ENCODE assay signal across 10 mouse cellular contexts in the genomic region with DNA sequence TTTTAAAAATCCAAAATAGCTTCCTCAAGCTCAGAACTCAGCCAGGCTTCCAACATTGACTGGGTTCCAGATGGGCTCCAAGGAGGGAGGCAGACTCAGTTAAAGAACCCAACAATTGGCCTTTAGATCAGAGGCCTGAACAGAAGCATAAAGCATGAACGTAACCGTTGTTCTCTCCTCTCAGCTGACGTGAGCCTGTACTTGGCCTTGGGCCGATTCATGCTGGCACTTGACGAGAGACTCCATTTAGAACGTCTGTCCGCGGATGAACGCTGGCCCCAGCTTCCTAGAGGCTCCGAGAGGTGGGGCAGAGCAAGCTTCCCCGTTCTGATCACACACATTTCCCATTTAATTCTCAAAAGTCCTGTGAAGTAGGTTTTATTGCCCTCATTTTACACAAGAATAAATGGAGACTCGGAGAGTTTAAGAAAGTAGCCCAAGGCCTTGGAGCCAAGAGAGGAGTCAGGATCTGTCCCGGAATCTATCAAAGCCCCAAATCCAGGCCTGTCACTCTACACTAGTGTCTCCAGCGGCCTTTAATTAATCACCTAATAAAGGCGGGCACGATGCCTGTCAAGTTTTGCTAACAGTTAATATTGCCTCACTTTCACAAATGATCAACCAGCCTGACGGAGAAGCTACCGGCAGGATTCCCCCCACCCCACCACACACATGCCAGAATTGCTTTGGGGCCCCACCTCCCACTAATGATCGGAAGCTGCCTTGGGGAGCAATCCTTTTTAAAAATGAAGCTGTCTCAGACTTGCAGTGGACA. TPM values are rescaled to one million over a fixed set of nuclear protein-coding genes. Genes with fewer than 3 reads are reported as not detected.
DNase-seq lines count a peak whose midpoint lies in the region; ATAC-seq lines count a peak whose summit lies in the region.
"Had no signal": no experiment of that assay in that cellular context is flagged by ENCODE, and none has a peak within 500 bp of the region (broad histone marks: within the 10 kb centered on the region; RNA-seq: fewer than 3 reads in every experiment).

No protein-coding gene starts in this region.

- no peaks in the 10 kb centered on the region for H3K27me3 ChIP-seq in heart, embryonic 14.5 days (ENCODE audit: control insufficient read depth, insufficient read depth, low read length)
- no peaks in the 10 kb centered on the region for H3K27me3 ChIP-seq in intestine, embryonic 15.5 days (replicated peaks)

- no peaks in the 10 kb centered on the region for H3K9me3 ChIP-seq in heart, embryonic 14.5 days (ENCODE audit: control insufficient read depth, low read length)
- no peaks in the 10 kb centered on the region for H3K9me3 ChIP-seq in intestine, embryonic 15.5 days

- peaks cover 11 to 25% of the 10 kb centered on the region in 2 experiments for H3K4me1 ChIP-seq in heart, embryonic 14.5 days (ENCODE audit: control insufficient read depth in 2 of 2, insufficient read depth in 2 of 2, low read length in 2 of 2)
- H3K4me1 ChIP-seq in intestine, embryonic 15.5 days (replicated peaks), result peaks cover 13% of the 10 kb centered on the region

- H3K9ac ChIP-seq in heart, embryonic 14.5 days (ENCODE audit: low read length), result no peak overlapping the region
- no peak overlapping the region for H3K9ac ChIP-seq in intestine, embryonic 15.5 days

- no peak overlapping the region for H3K4me3 ChIP-seq in heart, embryonic 14.5 days (ENCODE audit: control insufficient read depth in 1 of 2, insufficient read depth in 1 of 2, low read depth in 1 of 2, low read length in 2 of 2)
- H3K4me3 ChIP-seq in intestine, embryonic 15.5 days (replicated peaks), result no peak overlapping the region

- DNase-seq in kidney, adult 18-20 months, result peak; percentile 53
- no peak for DNase-seq in kidney, postnatal 10 days
- DNase-seq in cerebellum, adult 8-10 months, result peak; percentile 22
- peak; percentile 11 to 25 for DNase-seq in left cerebral cortex, adult 18-20 months (ENCODE audit: low spot score in 2 of 2)
- DNase-seq in right cerebral cortex, postnatal 10 days (ENCODE audit: low spot score in 2 of 2), result peak; percentile 68 to 71
- DNase-seq in testis, postnatal 14 days (ENCODE audit: low spot score), result no peak

- no peak for ATAC-seq in heart, embryonic 14.5 days (ENCODE audit: insufficient number of reproducible peaks, insufficient read depth, low FRiP score, low read depth)
- no peak for ATAC-seq in intestine, embryonic 15.5 days

- H3K36me3 ChIP-seq in heart, embryonic 14.5 days (ENCODE audit: control insufficient read depth, insufficient read depth, low read length), result no peaks in the 10 kb centered on the region
- H3K36me3 ChIP-seq in intestine, embryonic 15.5 days, result no peaks in the 10 kb centered on the region

- peak overlapping the region; percentile 6 to 30; a peak in 3 of 4 replicates for H3K27ac ChIP-seq in heart, embryonic 14.5 days (replicated peaks in 1 of 2; ENCODE audit: control insufficient read depth in 1 of 2, insufficient read depth in 1 of 2, low read depth in 2 of 2, low read length in 2 of 2)
- H3K27ac ChIP-seq in intestine, embryonic 15.5 days, result no peak overlapping the region

- H3K4me2 ChIP-seq in heart, embryonic 14.5 days (ENCODE audit: low read length), result no peak overlapping the region
- H3K4me2 ChIP-seq in intestine, embryonic 15.5 days (replicated peaks), result no peak overlapping the region

- WGBS in heart, embryonic 14.5 days, result 59% methylated on average over 19 of the region's 19 CpGs
- 47% methylated on average over 19 of the region's 19 CpGs for WGBS in intestine, embryonic 15.5 days

RNA-seq across cellular contexts. Expression of gene Ccdc182, which starts 17.1 kb away (rescaled TPM):
- not detected in 2 replicates for polyA plus RNA-seq in heart, embryonic 14.5 days (2014; fragmentation: Nextera tagmentation; extraction: Ambion mirVana)
- total RNA-seq in left cerebral cortex, adult 18-20 months (2021), result not detected
- not detected in 2 replicates for polyA plus RNA-seq in intestine, embryonic 15.5 days (2015; fragmentation: Nextera tagmentation; extraction: Ambion mirVana)
- total RNA-seq: MEL had no signal
- polyA plus RNA-seq: lung, embryonic 16.5 days had no signal

Comparison
In these comparisons a context has a peak if more than half of its experiments do, and no peak if none do; other contexts are left out.
1. DNase-seq: peak in kidney, adult 18-20 months (single experiment), cerebellum, adult 8-10 months (single experiment), left cerebral cortex, adult 18-20 months (2 of 2) and right cerebral cortex, postnatal 10 days (2 of 2); none in kidney, postnatal 10 days (single experiment) and testis, postnatal 14 days (single experiment).